Mouse (Mus musculus): ENCODE measurements around the gene Tatdn3.
A peak's percentile ranks its signal among the peaks of the same experiment; 100 is the strongest.
"Not testable (repeated sequence)": the region's sequence is repeated elsewhere in the genome, so short reads cannot be mapped to it uniquely, and the experiment has no call there.

Gene Tatdn3

GRCm38 (mm10) chr1:191035649-191036048 lies 27.1 kb downstream of the Tatdn3 start:
- DNase-seq (ENCODE audit: low spot score): no peak

GRCm38 (mm10) chr1:191030922-191031425 lies 31.8 kb downstream of the Tatdn3 start:
- not testable (repeated sequence) for DNase-seq (ENCODE audit: low spot score)

GRCm38 (mm10) chr1:191030182-191030581 lies 32.5 kb downstream of the Tatdn3 start:
- DNase-seq (ENCODE audit: low spot score): no peak

- peak; percentile 93 for DNase-seq (ENCODE audit: low spot score)
Observed at GRCm38 (mm10) chr1:191026021-191026713, 36.6 kb downstream of the Tatdn3 start, which contains the start of gene Flvcr1. Gene Flvcr1 (minus strand): TSS chr1:191026158.

- DNase-seq (ENCODE audit: low spot score): no peak
Observed at GRCm38 (mm10) chr1:191025016-191026012, 37.4 kb downstream of the Tatdn3 start.

GRCm38 (mm10) chr1:191023806-191024205 lies 38.9 kb downstream of the Tatdn3 start:
- not testable (repeated sequence) for DNase-seq (ENCODE audit: low spot score)

- no peak for DNase-seq (ENCODE audit: low spot score)
Observed at GRCm38 (mm10) chr1:191023140-191023539, 39.6 kb downstream of the Tatdn3 start.

GRCm38 (mm10) chr1:191021016-191021415 lies 41.7 kb downstream of the Tatdn3 start:
- no peak for DNase-seq (ENCODE audit: low spot score)

GRCm38 (mm10) chr1:191020217-191020924 lies 42.4 kb downstream of the Tatdn3 start:
- DNase-seq (ENCODE audit: low spot score): no peak

- DNase-seq (ENCODE audit: low spot score): no peak
Observed at GRCm38 (mm10) chr1:191019803-191020202, 42.9 kb downstream of the Tatdn3 start.

- no peak for DNase-seq (ENCODE audit: low spot score)
Observed at GRCm38 (mm10) chr1:191014271-191014670, 48.5 kb downstream of the Tatdn3 start.

GRCm38 (mm10) chr1:191008707-191009106 lies 54.0 kb downstream of the Tatdn3 start:
- DNase-seq (ENCODE audit: low spot score): no peak

GRCm38 (mm10) chr1:191002201-191002600 lies 60.5 kb downstream of the Tatdn3 start:
- DNase-seq (ENCODE audit: low spot score): no peak

- no peak for DNase-seq (ENCODE audit: low spot score)
Observed at GRCm38 (mm10) chr1:191000686-191001085, 62.0 kb downstream of the Tatdn3 start.

- no peak for DNase-seq (ENCODE audit: low spot score)
Observed at GRCm38 (mm10) chr1:190998027-190998426, 64.7 kb downstream of the Tatdn3 start.

- DNase-seq (ENCODE audit: low spot score): no peak
Observed at GRCm38 (mm10) chr1:190996346-190996877, 66.3 kb downstream of the Tatdn3 start.

Data from spleen, adult 12 weeks (tissue).